Mouse (Mus musculus) CH12.LX (cell line): Measurements from ENCODE around the gene Pop7. TPM values are rescaled to one million over a fixed set of nuclear protein-coding genes. Genes with fewer than 3 reads are reported as not detected.

ENCODE experiments used
- DNase-seq: peaks from one replicate; pipeline ENCODE4 v3.0.0-alpha.2; 2013; ENCODE audit errors: extremely low read depth
- H3K27ac ChIP-seq: 2 replicates; pipeline ENCODE4 v1.5.1; 2012; ENCODE audit warnings: low read depth, mild to moderate bottlenecking, control low read depth, moderate library complexity; ENCODE audit not compliant: insufficient read depth
- H3K27me3 ChIP-seq: replicated peaks from 2 replicates; pipeline ENCODE3; 2012; ENCODE audit warnings: inconsistent platforms
- H3K36me3 ChIP-seq, 2 experiments: replicated peaks in 1 of 2; 2 replicates each; pipeline versions ENCODE3 to v1.6.1; 2012; ENCODE audit warnings: inconsistent platforms in 1 of 2, low read length in 1 of 2, mild to moderate bottlenecking in 1 of 2, mixed read lengths in 1 of 2, moderate library complexity in 1 of 2; ENCODE audit not compliant: control insufficient read depth in 1 of 2, insufficient read depth in 1 of 2
- H3K4me1 ChIP-seq, 2 experiments: 2 replicates each; pipeline ENCODE4 v1.6.1; 2012; ENCODE audit warnings: inconsistent platforms in 1 of 2, moderate library complexity in 1 of 2; ENCODE audit not compliant: insufficient read depth in 2 of 2, control insufficient read depth in 1 of 2
- H3K4me2 ChIP-seq: 2 replicates; pipeline ENCODE4 v1.6.1; 2012; ENCODE audit warnings: low read depth, mild to moderate bottlenecking, control low read depth; ENCODE audit not compliant: poor library complexity, insufficient read depth, severe bottlenecking
- H3K4me3 ChIP-seq, 3 experiments: fragments of 150-350 bp in 1 of 3; sonication (generic) in 1 of 3; replicated peaks in 1 of 3; 2 replicates each; pipeline versions ENCODE3 to v1.5.1; 2011 to 2012; ENCODE audit warnings: low read depth in 2 of 3, low read length in 2 of 3, mild to moderate bottlenecking in 2 of 3, moderate library complexity in 2 of 3, control low read depth in 1 of 3, improper control_type of control experiment in 1 of 3, inconsistent platforms in 1 of 3, mixed read lengths in 1 of 3; ENCODE audit not compliant: poor library complexity in 1 of 3
- H3K79me2 ChIP-seq: replicated peaks from 2 replicates; pipeline ENCODE4 v1.6.1; 2012; ENCODE audit warnings: mild to moderate bottlenecking, moderate library complexity; ENCODE audit not compliant: control insufficient read depth, poor library complexity, insufficient read depth, severe bottlenecking; ENCODE audit errors: extremely low read depth
- H3K9ac ChIP-seq: 2 replicates; pipeline ENCODE4 v1.6.1; 2012; ENCODE audit warnings: low read depth, mild to moderate bottlenecking, control low read depth, moderate library complexity; ENCODE audit not compliant: insufficient read depth
- H3K9me3 ChIP-seq: replicated peaks from 2 replicates; pipeline ENCODE3; 2012; ENCODE audit warnings: low read length, inconsistent platforms, mixed read lengths
- BHLHE40 ChIP-seq: IDR thresholded peaks from 2 replicates; pipeline ENCODE4 v1.6.1; 2011; ENCODE audit warnings: mild to moderate bottlenecking, low read depth, low read length, improper control_type of control experiment
- CHD1 ChIP-seq: IDR thresholded peaks from 2 replicates; pipeline ENCODE4 v1.6.1; 2012; ENCODE audit warnings: low read depth, low read length, improper control_type of control experiment, inconsistent platforms
- CHD2 ChIP-seq: IDR thresholded peaks from 2 replicates; pipeline ENCODE4 v1.6.1; 2011; ENCODE audit warnings: low read length, improper control_type of control experiment
- CTCF ChIP-seq, 2 experiments: IDR thresholded peaks in 1 of 2; conservative IDR thresholded peaks in 1 of 2; 2 replicates each; pipeline ENCODE4 v1.5.1; 2011 to 2012; ENCODE audit warnings: low read depth in 2 of 2, low read length in 2 of 2, improper control_type of control experiment in 1 of 2, inconsistent platforms in 1 of 2, mild to moderate bottlenecking in 1 of 2, moderate library complexity in 1 of 2
- HCFC1 ChIP-seq: IDR thresholded peaks from 2 replicates; pipeline ENCODE4 v1.6.1; 2012; ENCODE audit warnings: low read depth, mild to moderate bottlenecking, inconsistent platforms, low read length, improper control_type of control experiment
- IRF4 ChIP-seq: IDR thresholded peaks from 2 replicates; pipeline ENCODE4 v1.6.1; 2014; ENCODE audit warnings: low read depth, mild to moderate bottlenecking, inconsistent platforms, low read length, improper control_type of control experiment
- KAT2A ChIP-seq: IDR thresholded peaks from 2 replicates; pipeline ENCODE4 v1.6.1; 2012; ENCODE audit warnings: low read length, improper control_type of control experiment, inconsistent platforms; ENCODE audit not compliant: insufficient replicate concordance
- MAX ChIP-seq: IDR thresholded peaks from 2 replicates; pipeline ENCODE4 v1.6.1; 2011; ENCODE audit warnings: low read length, improper control_type of control experiment
- MAZ ChIP-seq: IDR thresholded peaks from 2 replicates; pipeline ENCODE4 v1.6.1; 2012; ENCODE audit warnings: low read depth, mild to moderate bottlenecking, inconsistent platforms, low read length, improper control_type of control experiment, moderate library complexity
- MXI1 ChIP-seq: IDR thresholded peaks from 2 replicates; pipeline ENCODE4 v1.6.1; 2011; ENCODE audit warnings: mild to moderate bottlenecking, low read depth, low read length, improper control_type of control experiment
- TCF12 ChIP-seq: IDR thresholded peaks from 2 replicates; pipeline ENCODE4 v1.6.1; 2014; ENCODE audit warnings: low read depth, mild to moderate bottlenecking, inconsistent platforms, low read length, improper control_type of control experiment
- USF1 ChIP-seq: IDR thresholded peaks from 2 replicates; pipeline ENCODE4 v1.6.1; 2014; ENCODE audit warnings: low read depth, mild to moderate bottlenecking, inconsistent platforms, low read length, improper control_type of control experiment
- USF2 ChIP-seq: conservative IDR thresholded peaks from 2 replicates; pipeline ENCODE4 v1.6.1; 2011; ENCODE audit warnings: low read depth, low read length, improper control_type of control experiment
- ZKSCAN1 ChIP-seq: IDR thresholded peaks from 2 replicates; pipeline ENCODE4 v1.6.1; 2012; ENCODE audit warnings: low read depth, inconsistent platforms, low read length, improper control_type of control experiment, borderline replicate concordance
- dilution Hi-C: fragments of 300-500 bp; cut with MboI; formaldehyde crosslinking; loops from 2 replicates; pipeline ENCODE4 v1.14.3; 2020; ENCODE audit warnings: low sequenced_read_pairs; ENCODE audit not compliant: extremely low pct_unique_long_range_greater_than_20kb, extremely low pct_ligation_motif_present
- in situ Hi-C: fragments of 300-500 bp; cut with MboI; formaldehyde crosslinking; loops from 3 replicates; pipeline ENCODE4 v1.14.3; 2019; ENCODE audit warnings: low sequenced_read_pairs, low pct_ligation_motif_present, low pct_unique_long_range_greater_than_20kb, mixed read lengths
- polyA plus RNA-seq: library from polyadenylated mRNA; unstranded; fragments of >175 nt; gene quantifications from 2 replicates; pipeline ENCODE4 v1.2.1, GENCODE M21; 2012; ENCODE audit warnings: low read depth; ENCODE audit not compliant: insufficient read length
- total RNA-seq, 2 experiments: library from RNA; depleted of rRNA; stranded (reverse); fragments of 300-350 nt in 1 of 2; fragments of >200 nt in 1 of 2; gene quantifications; 2 replicates each; pipeline ENCODE4 v1.2.3; 2012 to 2014

The Pop7 gene
- total and polyA plus RNA-seq, 3 experiments: 35.0 to 44.2 (median 38.5) TPM

- Histone ChIP-seq H3K4me3 (peak overlapping the region; percentile 45 to 76 (median 74)), H3K27ac (no peak overlapping the region), H3K36me3 (peaks cover 4 to 28% of the 10 kb centered on the region in 2 experiments), H3K9ac (peak overlapping the region; percentile 95), H3K27me3 (peaks cover 21% of the 10 kb centered on the region), H3K79me2 (peaks cover 24% of the 10 kb centered on the region)
- DNase-seq: no peak
- TF ChIP-seq CHD1: no peak
- no peak for TF ChIP-seq HCFC1
- TF ChIP-seq MXI1: peak; percentile 19; the same call in 1 of the 2 replicates
- TF ChIP-seq, all 38 proteins: peak for 1
- Histone ChIP-seq H3K4me1 (peaks cover 3 to 34% of the 10 kb centered on the region in 2 experiments; a peak in 3 of 4 replicates), H3K9me3 (peaks cover 1% of the 10 kb centered on the region), H3K4me2 (peak overlapping the region; percentile 90)
- in situ Hi-C loops (loop anchor here (25.0 kb wide), 1 partner anchor 252 kb away; no protein-coding TSS in a partner anchor), dilution Hi-C loops (no loop called here)
Observed at GRCm38 (mm10) chr5:137510573-137511390, 8.5 kb upstream of the Pop7 start.

GRCm38 (mm10) chr5:137510014-137510501 lies 7.7 kb upstream of the Pop7 start:
- H3K27ac ChIP-seq: no peak overlapping the region
- peak overlapping the region; percentile 48 to 76 (median 74) for H3K4me3 ChIP-seq
- peak overlapping the region; percentile 95 for H3K9ac ChIP-seq
- dilution Hi-C loops (no loop called here), in situ Hi-C loops (loop anchor here (25.0 kb wide), 1 partner anchor 252 kb away; no protein-coding TSS in a partner anchor)
- peaks cover 3 to 27% of the 10 kb centered on the region in 2 experiments; a peak in 3 of 4 replicates for H3K4me1 ChIP-seq
- TF ChIP-seq KAT2A: no peak
- TF ChIP-seq TCF12: 0 out of 2 replicates have a peak, but pooled peaks have one; percentile 15
- peak; percentile 87 for TF ChIP-seq USF1
- TF ChIP-seq MAZ: peak; percentile 95
- TF ChIP-seq BHLHE40: peak; percentile 97
- peak; percentile 54; the same call in 1 of the 2 replicates for TF ChIP-seq ZKSCAN1
- TF ChIP-seq CHD2: peak; percentile 18; the same call in 1 of the 2 replicates
- no peak for TF ChIP-seq CTCF (conservative IDR thresholded peaks at IDR 0.05 in 1 of 2, IDR thresholded peaks at IDR 0.05 in 1 of 2; ENCODE audit: low read depth in 2 of 2, low read length in 2 of 2)
- TF ChIP-seq MXI1: peak; percentile 44
- TF ChIP-seq IRF4: peak; percentile 33; the same call in 1 of the 2 replicates
- peak; percentile 66; the same call in 1 of the 2 replicates for TF ChIP-seq USF2
- peak; percentile 51; the same call in 1 of the 2 replicates for TF ChIP-seq MAX
- TF ChIP-seq HCFC1: no peak
- peaks cover 4 to 25% of the 10 kb centered on the region in 2 experiments for H3K36me3 ChIP-seq
- peak; percentile 57 for DNase-seq
- H3K27me3 ChIP-seq: peaks cover 21% of the 10 kb centered on the region
- peak overlapping the region; percentile 26; the same call in 1 of the 2 replicates for H3K4me2 ChIP-seq
- H3K9me3 ChIP-seq: peaks cover 3% of the 10 kb centered on the region
- peaks cover 21% of the 10 kb centered on the region; the same call in 1 of the 2 replicates for H3K79me2 ChIP-seq
